Mouse (Mus musculus) liver, adult 2 months (tissue): ENCODE measurements around the gene Dtx3.

Experiments used
- CTCF ChIP-seq: fragments of 200-500 bp; IDR thresholded peaks from 2 replicates; pipeline ENCODE4 v1.5.1; 2011; ENCODE audit warnings: low read depth, low read length, control low read depth
- POLR2A ChIP-seq: fragments of 200-500 bp; IDR thresholded peaks from 2 replicates; pipeline ENCODE4 v1.6.1; 2011; ENCODE audit warnings: low read length, control low read depth; ENCODE audit not compliant: insufficient read depth; ENCODE audit errors: extremely low read depth

- TF ChIP-seq CTCF, result peak; percentile 84
- TF ChIP-seq POLR2A, result no peak
These were observed 17.8 kb downstream of the Dtx3 start for GRCm38 (mm10) chr10:127177719-127178118.
